Mouse (Mus musculus): Measurements from ENCODE around the gene Gm45844. TPM values are rescaled to one million over a fixed set of nuclear protein-coding genes. Genes with fewer than 3 reads are reported as not detected.

Gene Gm45844
- polyA plus RNA-seq, 1 experiment from 2014 or later, result 2.4 TPM

Small RNA genes within 50 kb of the gene (microRNA-seq; reads per million reads assigned to microRNA genes)
- 0.88 reads per million for gene Mir5620

Other genes starting within 250 kb of the Gm45844 start
- gene Zfp954, start 156.8 kb downstream of the Gm45844 start, polyA plus RNA-seq (2016; fragmentation: Nextera tagmentation; extraction: Ambion mirVana), result 11.3 and 13.5 TPM in 2 replicates
- 3.1 and 4.1 TPM in 2 replicates for gene Zfp773, start 141.5 kb downstream of the Gm45844 start, polyA plus RNA-seq (2016; fragmentation: Nextera tagmentation; extraction: Ambion mirVana)
- gene Zfp418, start 107.0 kb downstream of the Gm45844 start, polyA plus RNA-seq (2016; fragmentation: Nextera tagmentation; extraction: Ambion mirVana), result 3.1 and 4.2 TPM in 2 replicates
- 10.0 and 10.4 TPM in 2 replicates for gene Zfp772, start 68.3 kb downstream of the Gm45844 start, polyA plus RNA-seq (2016; fragmentation: Nextera tagmentation; extraction: Ambion mirVana)
- 0.28 TPM in 2 replicates for gene Vmn2r29, start 31.0 kb downstream of the Gm45844 start, polyA plus RNA-seq (2016; fragmentation: Nextera tagmentation; extraction: Ambion mirVana)
- gene Clcn4, start 22.6 kb upstream of the Gm45844 start, polyA plus RNA-seq (2016; fragmentation: Nextera tagmentation; extraction: Ambion mirVana), result 23.5 and 32.6 TPM in 2 replicates
- not detected in 2 replicates for gene Vmn2r30, start 59.3 kb upstream of the Gm45844 start, polyA plus RNA-seq (2016; fragmentation: Nextera tagmentation; extraction: Ambion mirVana)
- not detected in 2 replicates for gene Gm45783, start 96.3 kb upstream of the Gm45844 start, polyA plus RNA-seq (2016; fragmentation: Nextera tagmentation; extraction: Ambion mirVana)
- not detected in 2 replicates for gene Vmn2r31, start 121.4 kb upstream of the Gm45844 start, polyA plus RNA-seq (2016; fragmentation: Nextera tagmentation; extraction: Ambion mirVana)
- not detected in 2 replicates for gene Vmn2r32, start 201.7 kb upstream of the Gm45844 start, polyA plus RNA-seq (2016; fragmentation: Nextera tagmentation; extraction: Ambion mirVana)

Data from limb, embryonic 10.5 days (tissue).